Mouse (Mus musculus): ENCODE results near the gene Pgap3. TPM values are rescaled to one million over a fixed set of nuclear protein-coding genes. Genes with fewer than 3 reads are reported as not detected.
"Not testable (repeated sequence)": the region's sequence is repeated elsewhere in the genome, so short reads cannot be mapped to it uniquely, and the experiment has no call there.

Pgap3 gene
- polyA plus RNA-seq, 1 experiment = 8.5 TPM

GRCm38 (mm10) chr11:98384721-98385637 lies 15.3 kb downstream of the Pgap3 start:
- peaks cover 13% of the 10 kb centered on the region for H3K4me1 ChIP-seq
- no peak for TF ChIP-seq GATA1 (IDR thresholded peaks at IDR 0.05; ENCODE audit: borderline replicate concordance, low read length)
- no peak for TF ChIP-seq FLI1 (IDR thresholded peaks at IDR 0.05; ENCODE audit: low read length)
- peaks cover 69% of the 10 kb centered on the region for H3K27me3 ChIP-seq (replicated peaks)
- H3K9me3 ChIP-seq = no peaks in the 10 kb centered on the region
- peaks cover 19% of the 10 kb centered on the region for H3K36me3 ChIP-seq (replicated peaks; ENCODE audit: low read length)
- H3K4me3 ChIP-seq (replicated peaks) = no peak overlapping the region

GRCm38 (mm10) chr11:98384216-98384615 lies 16.1 kb downstream of the Pgap3 start:
- Histone ChIP-seq H3K4me1 (peaks cover 12% of the 10 kb centered on the region), H3K27me3 (replicated peaks) (peaks cover 62% of the 10 kb centered on the region), H3K4me3 (replicated peaks) (no peak overlapping the region), H3K36me3 (replicated peaks; ENCODE audit: low read length) (peaks cover 27% of the 10 kb centered on the region), H3K9me3 (no peaks in the 10 kb centered on the region)
- no peak for TF ChIP-seq GATA1 (IDR thresholded peaks at IDR 0.05; ENCODE audit: borderline replicate concordance, low read length)
- no peak for TF ChIP-seq FLI1 (IDR thresholded peaks at IDR 0.05; ENCODE audit: low read length)

- H3K27me3 ChIP-seq (replicated peaks) = peaks cover 54% of the 10 kb centered on the region
- peaks cover 5% of the 10 kb centered on the region; the same call in 1 of the 2 replicates for H3K4me1 ChIP-seq
- H3K4me3 ChIP-seq (replicated peaks) = no peak within 1 kb of the TSS
- TF ChIP-seq FLI1 (IDR thresholded peaks at IDR 0.05; ENCODE audit: low read length) (no peak), GATA1 (IDR thresholded peaks at IDR 0.05; ENCODE audit: borderline replicate concordance, low read length) (no peak)
- H3K36me3 ChIP-seq (replicated peaks; ENCODE audit: low read length) = peaks cover 34% of the 10 kb centered on the region
- H3K9me3 ChIP-seq = no peaks in the 10 kb centered on the region
These were observed 16.8 kb downstream of the Pgap3 start, which contains the start of gene Tcap for GRCm38 (mm10) chr11:98383261-98384030. TSS of gene Tcap (plus strand) at chr11:98383811.

- not testable (repeated sequence) for H3K9me3 ChIP-seq; H3K4me3 ChIP-seq (replicated peaks); H3K4me1 ChIP-seq
- peaks cover 44% of the 10 kb centered on the region for H3K27me3 ChIP-seq (replicated peaks)
- H3K36me3 ChIP-seq (replicated peaks; ENCODE audit: low read length) = peaks cover 45% of the 10 kb centered on the region
These were observed 17.9 kb downstream of the Pgap3 start for GRCm38 (mm10) chr11:98382405-98382804.

- H3K9me3 ChIP-seq = no peaks in the 10 kb centered on the region
- peaks cover 4% of the 10 kb centered on the region; the same call in 1 of the 2 replicates for H3K4me1 ChIP-seq
- H3K27me3 ChIP-seq (replicated peaks) = peaks cover 36% of the 10 kb centered on the region
- no peak overlapping the region for H3K4me3 ChIP-seq (replicated peaks)
- peaks cover 52% of the 10 kb centered on the region for H3K36me3 ChIP-seq (replicated peaks; ENCODE audit: low read length)
- no peak for TF ChIP-seq FLI1 (IDR thresholded peaks at IDR 0.05; ENCODE audit: low read length)
- no peak for TF ChIP-seq GATA1 (IDR thresholded peaks at IDR 0.05; ENCODE audit: borderline replicate concordance, low read length)
These were observed 18.6 kb downstream of the Pgap3 start for GRCm38 (mm10) chr11:98381651-98382050.

GRCm38 (mm10) chr11:98380106-98380505 lies 20.2 kb downstream of the Pgap3 start:
- H3K4me1 ChIP-seq = no peaks in the 10 kb centered on the region; the same call in 1 of the 2 replicates
- no peak for TF ChIP-seq GATA1 (IDR thresholded peaks at IDR 0.05; ENCODE audit: borderline replicate concordance, low read length)
- TF ChIP-seq FLI1 (IDR thresholded peaks at IDR 0.05; ENCODE audit: low read length) = no peak
- H3K9me3 ChIP-seq = no peaks in the 10 kb centered on the region
- peaks cover 21% of the 10 kb centered on the region for H3K27me3 ChIP-seq (replicated peaks)
- H3K4me3 ChIP-seq (replicated peaks) = no peak overlapping the region
- H3K36me3 ChIP-seq (replicated peaks; ENCODE audit: low read length) = peaks cover 68% of the 10 kb centered on the region

- no peak for TF ChIP-seq GATA1 (IDR thresholded peaks at IDR 0.05; ENCODE audit: borderline replicate concordance, low read length)
- TF ChIP-seq FLI1 (IDR thresholded peaks at IDR 0.05; ENCODE audit: low read length) = no peak
- Histone ChIP-seq H3K36me3 (replicated peaks; ENCODE audit: low read length) (peaks cover 75% of the 10 kb centered on the region), H3K4me1 (no peaks in the 10 kb centered on the region; the same call in 1 of the 2 replicates), H3K4me3 (replicated peaks) (no peak overlapping the region), H3K9me3 (no peaks in the 10 kb centered on the region), H3K27me3 (replicated peaks) (peaks cover 14% of the 10 kb centered on the region)
These were observed 20.9 kb downstream of the Pgap3 start for GRCm38 (mm10) chr11:98379379-98379778.

- no peak overlapping the region for H3K4me3 ChIP-seq (replicated peaks)
- H3K9me3 ChIP-seq = no peaks in the 10 kb centered on the region
- H3K27me3 ChIP-seq (replicated peaks) = no peaks in the 10 kb centered on the region
- H3K36me3 ChIP-seq (replicated peaks; ENCODE audit: low read length) = peaks cover 85% of the 10 kb centered on the region
- TF ChIP-seq GATA1 (IDR thresholded peaks at IDR 0.05; ENCODE audit: borderline replicate concordance, low read length) = no peak
- no peak for TF ChIP-seq FLI1 (IDR thresholded peaks at IDR 0.05; ENCODE audit: low read length)
- no peaks in the 10 kb centered on the region for H3K4me1 ChIP-seq
These were observed 22.5 kb downstream of the Pgap3 start for GRCm38 (mm10) chr11:98377787-98378186.

GRCm38 (mm10) chr11:98376756-98377155 lies 23.5 kb downstream of the Pgap3 start:
- H3K4me3 ChIP-seq (replicated peaks) = no peak overlapping the region
- H3K36me3 ChIP-seq (replicated peaks; ENCODE audit: low read length) = peaks cover 93% of the 10 kb centered on the region
- peaks cover 5% of the 10 kb centered on the region for H3K4me1 ChIP-seq
- no peaks in the 10 kb centered on the region for H3K9me3 ChIP-seq
- no peak for TF ChIP-seq GATA1 (IDR thresholded peaks at IDR 0.05; ENCODE audit: borderline replicate concordance, low read length)
- TF ChIP-seq FLI1 (IDR thresholded peaks at IDR 0.05; ENCODE audit: low read length) = no peak
- no peaks in the 10 kb centered on the region for H3K27me3 ChIP-seq (replicated peaks)

GRCm38 (mm10) chr11:98374266-98374665 lies 26.0 kb downstream of the Pgap3 start:
- Histone ChIP-seq H3K36me3 (replicated peaks; ENCODE audit: low read length) (peaks cover 86% of the 10 kb centered on the region), H3K4me1 (peaks cover 12% of the 10 kb centered on the region), H3K27me3 (replicated peaks) (no peaks in the 10 kb centered on the region), H3K4me3 (replicated peaks) (no peak overlapping the region), H3K9me3 (no peaks in the 10 kb centered on the region)
- TF ChIP-seq FLI1 (IDR thresholded peaks at IDR 0.05; ENCODE audit: low read length) = no peak
- TF ChIP-seq GATA1 (IDR thresholded peaks at IDR 0.05; ENCODE audit: borderline replicate concordance, low read length) = no peak
